Mouse (Mus musculus) limb, embryonic 13.5 days (tissue): ENCODE data around the gene Mb21d2. TPM values are rescaled to one million over a fixed set of nuclear protein-coding genes. Genes with fewer than 3 reads are reported as not detected.
A peak's percentile ranks its signal among the peaks of the same experiment; 100 is the strongest.

Source experiments
- ATAC-seq: fragments of 200-750 bp; cut with Nextera tagmentation; 2 replicates; pipeline ENCODE4 v1.8.0; 2017; ENCODE audit warnings: low read depth, moderate number of reproducible peaks, moderate TSS enrichment; ENCODE audit not compliant: low FRiP score
- H3K27ac ChIP-seq: fragments of 300-500 bp; sonication (generic); 2 replicates; pipeline ENCODE4 v1.5.1; 2015; ENCODE audit warnings: inconsistent platforms, mild to moderate bottlenecking, moderate library complexity
- H3K27me3 ChIP-seq: fragments of 300-500 bp; sonication (generic); 2 replicates; pipeline ENCODE4 v1.6.1; 2015; ENCODE audit warnings: mild to moderate bottlenecking, inconsistent platforms
- H3K36me3 ChIP-seq: fragments of 300-500 bp; sonication (generic); 2 replicates; pipeline ENCODE4 v1.6.1; 2015; ENCODE audit warnings: inconsistent platforms, mild to moderate bottlenecking, moderate library complexity
- H3K4me1 ChIP-seq: fragments of 300-500 bp; sonication (generic); 2 replicates; pipeline ENCODE4 v1.6.1; 2015; ENCODE audit warnings: inconsistent platforms
- H3K4me2 ChIP-seq: fragments of 300-500 bp; sonication (generic); replicated peaks from 2 replicates; pipeline ENCODE4 v1.6.1; 2015; ENCODE audit warnings: inconsistent platforms, mild to moderate bottlenecking, moderate library complexity
- H3K4me3 ChIP-seq: fragments of 300-500 bp; sonication (generic); 2 replicates; pipeline ENCODE4 v1.5.1; 2015; ENCODE audit warnings: moderate library complexity, mild to moderate bottlenecking, inconsistent platforms
- H3K9ac ChIP-seq: fragments of 300-500 bp; sonication (generic); 2 replicates; pipeline ENCODE4 v1.6.1; 2015; ENCODE audit warnings: mild to moderate bottlenecking, inconsistent platforms
- H3K9me3 ChIP-seq: fragments of 300-500 bp; sonication (generic); 2 replicates; pipeline ENCODE4 v1.6.1; 2016; ENCODE audit warnings: inconsistent platforms
- WGBS: fragments of 180-500 bp; shearing (Covaris S2); methylation state at CpG from one replicate; pipeline ENCODE4 v1.1.7; 2015; 5-methylcytosine and 5-hydroxymethylcytosine counted together
- polyA plus RNA-seq: library from polyadenylated mRNA; unstranded; fragments of >200 nt; fragmentation: Nextera tagmentation; extraction: Ambion mirVana; gene quantifications from 2 replicates; pipeline ENCODE4 v1.2.1, GENCODE M21; 2015

Mb21d2 gene
- polyA plus RNA-seq, 1 experiment from 2014 or later = 9.0 TPM

GRCm38 (mm10) chr16:28818749-28819285, 110.7 kb downstream of the Mb21d2 start:
- no peak overlapping the region for H3K27ac ChIP-seq
- 61% methylated on average over 5 of the region's 5 CpGs for WGBS
- no peaks in the 10 kb centered on the region for H3K9me3 ChIP-seq
- no peaks in the 10 kb centered on the region for H3K36me3 ChIP-seq
- no peak overlapping the region for H3K9ac ChIP-seq
- H3K4me1 ChIP-seq = no peaks in the 10 kb centered on the region; the same call in 1 of the 2 replicates
- H3K27me3 ChIP-seq = no peaks in the 10 kb centered on the region
- no peak overlapping the region for H3K4me2 ChIP-seq
- H3K4me3 ChIP-seq = no peak overlapping the region
- ATAC-seq = no peak

GRCm38 (mm10) chr16:28813290-28813689, 116.2 kb downstream of the Mb21d2 start:
- Histone ChIP-seq H3K27me3 (no peaks in the 10 kb centered on the region), H3K4me1 (no peaks in the 10 kb centered on the region), H3K9ac (no peak overlapping the region), H3K36me3 (no peaks in the 10 kb centered on the region), H3K4me3 (no peak overlapping the region), H3K4me2 (no peak overlapping the region), H3K27ac (no peak overlapping the region), H3K9me3 (peaks cover 7% of the 10 kb centered on the region; the same call in 1 of the 2 replicates)
- ATAC-seq = no peak
- WGBS = 88% methylated on average over 1 of the region's 1 CpGs

- ATAC-seq = peak; percentile 78; the same call in 1 of the 2 replicates
These were observed 120.4 kb downstream of the Mb21d2 start for GRCm38 (mm10) chr16:28809089-28809488.

GRCm38 (mm10) chr16:28793115-28793514, 136.4 kb downstream of the Mb21d2 start:
- WGBS = 3% methylated on average over 4 of the region's 4 CpGs
- Histone ChIP-seq H3K27me3 (no peaks in the 10 kb centered on the region), H3K36me3 (no peaks in the 10 kb centered on the region), H3K27ac (no peak overlapping the region), H3K4me3 (no peak overlapping the region), H3K9ac (no peak overlapping the region), H3K4me1 (no peaks in the 10 kb centered on the region), H3K4me2 (no peak overlapping the region), H3K9me3 (no peaks in the 10 kb centered on the region)
- ATAC-seq = no peak

More at GRCm38 (mm10) chr16:28809089-28809488, 120.4 kb downstream of the Mb21d2 start:
- Histone ChIP-seq H3K9ac (no peak overlapping the region), H3K9me3 (peaks cover 7% of the 10 kb centered on the region; the same call in 1 of the 2 replicates), H3K4me3 (no peak overlapping the region), H3K27me3 (no peaks in the 10 kb centered on the region), H3K36me3 (no peaks in the 10 kb centered on the region), H3K27ac (no peak overlapping the region), H3K4me2 (no peak overlapping the region), H3K4me1 (no peaks in the 10 kb centered on the region)
- WGBS = 42% methylated on average over 1 of the region's 1 CpGs

Other genes starting within 250 kb of the Mb21d2 start
- gene Fgf12, start 176.6 kb downstream of the Mb21d2 start, polyA plus RNA-seq = 12.0 and 13.3 TPM in 2 replicates